Mouse (Mus musculus) gastrocnemius, postnatal 10 days (tissue): ENCODE results near the gene Pygo2. TPM values are rescaled to one million over a fixed set of nuclear protein-coding genes. Genes with fewer than 3 reads are reported as not detected.
A peak's percentile ranks its signal among the peaks of the same experiment; 100 is the strongest.

ENCODE experiments used
- DNase-seq: peaks from one replicate; pipeline ENCODE4 v3.0.0; 2021; ENCODE audit warnings: mixed read lengths
- total RNA-seq, 2 experiments: library from RNA; stranded (reverse); gene quantifications; 2 replicates each; pipeline ENCODE4 v1.2.3; 2021

Pygo2 gene
- total RNA-seq, 2 experiments from 2014 or later = 15.9 to 22.2 TPM

- DNase-seq = peak; percentile 48
Observed at GRCm38 (mm10) chr3:89392871-89393311, 37.1 kb upstream of the Pygo2 start.

- peak; percentile 98 for DNase-seq
Observed at GRCm38 (mm10) chr3:89393605-89394004, 36.4 kb upstream of the Pygo2 start.

GRCm38 (mm10) chr3:89394006-89394893 is 35.8 kb upstream of the Pygo2 start, which contains the start of gene Zbtb7b:
TSS of gene Zbtb7b (minus strand) at chr3:89394776.
- peak; percentile 80 for DNase-seq

GRCm38 (mm10) chr3:89394894-89395256 is 35.1 kb upstream of the Pygo2 start:
- peak; percentile 76 for DNase-seq

- DNase-seq = no peak
Observed at GRCm38 (mm10) chr3:89395419-89395805, 34.6 kb upstream of the Pygo2 start.

- DNase-seq = peak; percentile 71
Observed at GRCm38 (mm10) chr3:89395806-89396653, 34.0 kb upstream of the Pygo2 start.

- no peak for DNase-seq
Observed at GRCm38 (mm10) chr3:89396654-89397005, 33.4 kb upstream of the Pygo2 start.

- no peak for DNase-seq
Observed at GRCm38 (mm10) chr3:89401329-89401728, 28.7 kb upstream of the Pygo2 start.

GRCm38 (mm10) chr3:89402693-89403092 is 27.3 kb upstream of the Pygo2 start, which contains the start of gene Lenep:
TSS of gene Lenep (minus strand) at chr3:89402793.
- DNase-seq = no peak

GRCm38 (mm10) chr3:89406887-89407286 is 23.1 kb upstream of the Pygo2 start:
- DNase-seq = no peak

- DNase-seq = no peak
Observed at GRCm38 (mm10) chr3:89408448-89408847, 21.6 kb upstream of the Pygo2 start.

- DNase-seq = no peak
Observed at GRCm38 (mm10) chr3:89409701-89410100, 20.3 kb upstream of the Pygo2 start.

GRCm38 (mm10) chr3:89410864-89411263 is 19.1 kb upstream of the Pygo2 start:
- DNase-seq = no peak

GRCm38 (mm10) chr3:89411490-89412393 is 18.3 kb upstream of the Pygo2 start, which contains the start of gene Flad1:
TSS of gene Flad1 (minus strand) at chr3:89411870.
- DNase-seq = peak; percentile 89

- DNase-seq = no peak
Observed at GRCm38 (mm10) chr3:89416158-89416557, 13.9 kb upstream of the Pygo2 start.

- no peak for DNase-seq
Observed at GRCm38 (mm10) chr3:89417131-89417530, 12.9 kb upstream of the Pygo2 start.

- DNase-seq = no peak
Observed at GRCm38 (mm10) chr3:89417840-89418169, 12.2 kb upstream of the Pygo2 start.

- peak; percentile 85 for DNase-seq
Observed at GRCm38 (mm10) chr3:89418170-89418860, 11.7 kb upstream of the Pygo2 start, which contains the start of the genes Cks1b and Shc1. TSS of gene Cks1b (minus strand) at chr3:89418383. TSS of gene Shc1 (plus strand) at chr3:89418443.

- peak; percentile 83 for DNase-seq
Observed at GRCm38 (mm10) chr3:89418861-89419250, 11.2 kb upstream of the Pygo2 start.

- DNase-seq = peak; percentile 29
Observed at GRCm38 (mm10) chr3:89419571-89419970, 10.4 kb upstream of the Pygo2 start.

- DNase-seq = no peak
Observed at GRCm38 (mm10) chr3:89419981-89420380, 10.0 kb upstream of the Pygo2 start.
